Mouse (Mus musculus) CD8-positive naive resting alpha-beta T cell, adult 2 months (primary cell): ENCODE measurements around the gene Scpep1.
A peak's percentile ranks its signal among the peaks of the same experiment; 100 is the strongest.

Experiments
- DNase-seq, 2 experiments: peaks; one replicate each; pipeline ENCODE4 v3.0.0; 2022; ENCODE audit warnings: low read depth in 2 of 2, low spot score in 2 of 2

The Scpep1 gene

DNA sequence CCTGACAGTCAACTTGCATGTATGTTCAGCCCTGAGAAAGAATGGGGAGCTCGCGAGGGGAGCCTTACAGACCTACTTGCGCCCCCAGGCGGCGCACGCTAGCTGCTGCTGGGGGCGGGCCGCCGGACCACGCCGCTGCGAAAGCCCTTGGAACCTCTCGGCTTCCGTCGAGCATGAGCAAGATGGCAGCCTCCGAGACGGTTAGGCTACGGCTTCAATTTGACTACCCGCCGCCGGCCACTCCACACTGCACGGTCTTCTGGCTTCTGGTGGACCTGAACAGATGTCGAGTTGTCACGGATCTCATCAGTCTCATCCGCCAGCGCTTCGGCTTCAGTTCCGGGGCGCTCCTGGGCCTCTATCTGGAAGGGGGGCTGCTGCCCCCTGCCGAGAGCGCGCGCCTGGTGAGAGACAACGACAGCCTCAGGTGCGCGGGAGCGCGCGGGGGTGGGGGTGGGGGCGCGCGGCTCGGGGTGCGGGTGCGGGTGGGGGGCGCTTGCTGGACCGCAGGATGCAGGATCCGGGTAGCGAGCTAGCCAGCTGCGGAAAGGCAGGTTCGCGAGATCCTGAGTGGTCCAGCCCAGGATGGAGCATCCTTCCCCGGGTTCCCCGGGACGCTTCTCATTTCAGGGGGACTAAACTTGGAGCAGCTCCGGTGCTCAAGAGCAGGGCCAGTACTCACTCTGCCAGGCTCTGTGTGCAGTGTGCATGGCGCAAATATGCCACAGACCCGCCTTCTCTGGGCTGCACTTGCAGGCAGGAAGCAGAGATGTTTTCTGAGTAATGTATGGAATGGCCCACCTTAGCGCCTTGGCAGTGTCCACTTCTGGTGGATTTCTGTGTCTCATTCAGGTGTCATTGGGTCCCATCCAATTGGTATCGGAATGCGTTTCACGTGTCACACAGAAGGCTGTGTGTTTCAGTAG, 18.8 kb upstream of the Scpep1 start:
- peak; percentile 88 to 93 for DNase-seq

- DNase-seq = peak in 1 of 2 experiments; percentile 14
Observed at GRCm38 (mm10) chr11:88970202-88970732, 15.0 kb upstream of the Scpep1 start, which contains the start of gene Coil. TSS of gene Coil (plus strand) at chr11:88970252.

DNA sequence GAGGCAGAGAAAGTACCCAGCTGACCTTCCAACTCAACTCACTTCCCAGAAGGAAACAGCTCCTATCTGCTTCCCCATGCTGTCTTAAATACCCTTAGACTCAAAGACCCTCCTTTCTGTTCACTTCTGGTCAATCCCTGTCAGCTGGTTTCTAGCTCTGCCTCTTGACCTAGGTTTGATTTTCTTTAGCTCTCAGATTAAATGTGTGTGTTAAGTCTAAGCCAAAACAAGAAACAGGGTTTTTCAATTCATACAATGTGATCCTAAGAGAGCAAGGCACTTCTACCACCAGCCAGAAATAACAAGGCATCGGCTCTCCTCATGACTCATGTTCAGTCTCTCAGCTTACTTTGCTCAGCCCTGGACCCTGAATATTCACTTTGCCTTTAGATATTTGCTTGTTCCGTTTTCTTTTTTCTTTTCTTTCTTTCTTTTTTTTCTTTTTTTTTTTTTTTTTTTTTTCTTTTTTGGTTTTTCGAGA, 11.7 kb upstream of the Scpep1 start, which contains the start of gene Elobl:
Elobl (minus strand) TSS at position 51 of the 481 bp plus-strand sequence.
- no peak for DNase-seq

- no peak for DNase-seq
Observed at GRCm38 (mm10) chr11:88958851-88959250, 3.6 kb upstream of the Scpep1 start.

DNA sequence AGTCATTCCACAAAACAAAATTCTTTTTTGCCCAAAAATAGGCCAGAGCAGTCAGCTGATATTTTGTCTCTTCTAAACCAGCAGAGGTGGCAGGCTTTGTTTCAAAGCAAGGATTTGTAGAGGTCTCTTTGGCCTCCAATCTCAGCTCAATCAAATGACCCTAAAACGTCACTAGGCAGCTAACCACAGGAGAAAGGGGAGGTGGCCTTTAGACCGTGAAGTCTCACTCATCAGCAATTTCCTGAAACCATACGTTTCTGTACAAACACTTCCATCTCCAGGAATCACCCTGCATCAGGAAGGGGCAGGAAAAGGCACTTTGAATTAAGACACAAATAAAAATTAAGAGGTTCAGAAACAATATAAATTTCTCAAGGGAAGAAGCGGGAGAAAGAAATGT, 462 bp downstream of the Scpep1 start:
- no peak for DNase-seq

DNA sequence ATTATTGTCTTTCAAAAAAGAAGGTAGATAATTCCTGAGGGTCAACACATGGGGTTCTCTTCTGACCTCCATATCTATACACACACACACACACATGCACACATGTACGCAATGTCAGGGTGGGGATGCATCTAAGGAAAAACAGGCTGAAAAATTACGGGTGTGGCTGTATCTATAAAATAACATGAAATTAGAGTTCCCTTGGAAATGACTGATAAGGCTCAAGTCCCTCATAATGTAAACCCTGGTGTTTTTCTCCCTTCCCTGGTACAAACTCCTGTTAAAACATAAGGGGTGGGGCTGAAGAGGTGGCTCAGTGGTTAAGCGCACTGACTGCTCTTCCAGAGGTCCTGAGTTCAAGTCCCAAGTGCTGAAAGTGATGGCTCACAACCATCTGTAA, 1.7 kb downstream of the Scpep1 start:
- DNase-seq = no peak

DNA sequence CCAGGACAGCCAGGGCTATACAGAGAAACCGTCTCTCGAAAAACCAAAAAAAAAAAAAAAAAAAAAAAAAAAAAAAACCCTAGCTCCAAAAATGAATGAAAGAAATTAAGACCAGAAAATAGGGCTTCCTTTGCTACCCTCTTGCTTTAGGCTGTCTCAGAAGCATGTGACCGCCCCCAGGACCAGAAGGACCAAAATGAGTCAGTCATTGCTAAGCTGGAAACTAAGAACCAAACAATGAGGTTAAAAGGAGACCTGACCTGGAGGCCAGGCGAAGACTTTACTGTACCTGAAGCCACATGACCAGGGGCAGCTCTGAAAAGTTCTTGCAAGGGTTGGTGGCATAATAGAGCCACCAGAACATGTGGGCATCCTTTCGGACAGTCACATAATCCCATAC, 3.1 kb downstream of the Scpep1 start:
- DNase-seq = no peak

- no peak for DNase-seq
Observed at GRCm38 (mm10) chr11:88951576-88951975, 3.7 kb downstream of the Scpep1 start.

- DNase-seq = no peak
Observed at GRCm38 (mm10) chr11:88950640-88951250, 4.5 kb downstream of the Scpep1 start.

DNA sequence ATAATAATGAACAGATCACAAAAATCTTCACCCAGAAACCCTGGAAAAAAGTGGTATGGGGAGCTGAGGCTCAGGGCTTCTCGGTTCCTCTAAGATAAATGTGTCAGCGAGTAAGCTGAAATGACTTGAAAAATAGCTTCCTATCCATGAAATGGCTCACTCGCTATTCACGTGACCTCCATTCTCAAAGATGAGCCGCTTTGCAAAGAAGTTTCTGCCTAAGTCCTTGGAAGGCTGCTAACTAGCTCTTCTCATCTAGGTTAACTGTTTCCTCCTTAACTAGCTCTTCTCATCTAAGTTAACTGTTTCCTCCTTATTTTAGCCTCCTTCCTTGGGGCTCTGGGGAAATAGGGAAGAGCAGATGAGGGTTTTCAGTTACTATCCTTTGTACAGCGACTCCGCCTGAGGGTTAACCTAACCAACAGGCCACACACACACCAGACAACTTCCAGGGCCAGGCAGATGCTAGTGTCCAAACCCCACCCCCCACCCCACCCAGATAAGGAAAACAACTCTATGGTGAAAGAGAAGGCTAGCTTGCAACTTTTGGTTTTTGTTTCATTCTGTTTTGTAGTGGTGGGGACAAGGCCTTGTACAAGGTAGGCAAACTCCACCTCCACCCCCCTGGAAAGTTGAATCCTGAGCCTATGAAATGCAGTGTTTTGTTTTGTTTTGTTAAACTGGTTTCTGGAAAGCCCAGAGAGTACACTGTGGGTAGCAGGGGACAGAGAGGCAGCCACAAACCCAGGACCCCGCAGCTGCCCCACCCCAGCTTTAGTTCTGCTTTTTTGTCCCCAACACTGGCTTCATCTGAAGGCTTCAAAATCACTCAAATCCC, 5.2 kb downstream of the Scpep1 start:
- DNase-seq = no peak

DNA sequence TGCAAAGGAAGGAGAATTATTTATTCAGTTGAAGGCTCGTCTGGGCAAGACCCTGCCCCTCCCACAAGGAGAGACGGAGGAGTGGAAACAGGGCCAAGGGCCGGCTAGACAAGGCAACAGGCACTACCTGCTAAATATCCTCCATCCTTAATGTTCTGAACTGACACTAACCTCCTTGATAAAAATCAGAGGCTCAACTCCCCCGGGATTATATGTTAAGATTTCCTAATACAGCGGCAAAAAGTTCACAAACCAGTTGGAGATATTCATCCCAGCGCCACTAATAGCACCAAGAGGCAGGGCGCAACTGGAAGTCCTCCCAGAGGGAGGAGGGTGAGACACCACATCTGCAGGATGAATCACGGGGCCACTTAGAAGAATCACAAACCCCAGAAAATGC, 6.4 kb downstream of the Scpep1 start:
- DNase-seq = no peak

DNA sequence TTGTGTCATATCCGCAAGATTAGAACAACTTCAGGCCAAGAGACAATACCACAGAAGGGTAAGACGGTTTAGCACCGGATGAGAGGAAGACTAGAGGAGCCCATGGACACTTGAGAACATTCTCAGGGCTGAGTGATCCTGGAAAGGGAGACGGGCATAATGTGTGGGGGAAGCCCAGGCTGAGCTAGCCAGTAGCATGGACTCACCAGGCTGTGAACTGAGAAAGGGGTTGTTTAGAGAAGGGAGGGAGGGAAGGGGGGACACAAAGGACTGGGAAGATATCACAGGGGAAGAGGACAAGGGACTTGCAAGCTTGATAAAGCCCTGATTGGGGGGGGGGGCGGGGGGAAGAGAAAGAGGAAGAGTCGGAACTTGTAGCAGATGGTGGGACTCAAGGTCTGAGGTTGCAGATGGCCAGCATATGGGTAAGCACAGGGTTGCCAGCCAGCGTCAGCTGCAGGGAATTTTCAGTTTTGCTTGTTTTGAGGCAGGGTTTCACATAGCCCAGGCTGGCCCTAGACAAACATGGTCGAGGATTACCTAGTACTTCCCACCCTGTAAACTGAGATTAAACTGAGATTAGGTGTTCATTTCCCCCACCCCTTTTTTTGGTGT, 9.2 kb downstream of the Scpep1 start:
- DNase-seq = no peak

DNA sequence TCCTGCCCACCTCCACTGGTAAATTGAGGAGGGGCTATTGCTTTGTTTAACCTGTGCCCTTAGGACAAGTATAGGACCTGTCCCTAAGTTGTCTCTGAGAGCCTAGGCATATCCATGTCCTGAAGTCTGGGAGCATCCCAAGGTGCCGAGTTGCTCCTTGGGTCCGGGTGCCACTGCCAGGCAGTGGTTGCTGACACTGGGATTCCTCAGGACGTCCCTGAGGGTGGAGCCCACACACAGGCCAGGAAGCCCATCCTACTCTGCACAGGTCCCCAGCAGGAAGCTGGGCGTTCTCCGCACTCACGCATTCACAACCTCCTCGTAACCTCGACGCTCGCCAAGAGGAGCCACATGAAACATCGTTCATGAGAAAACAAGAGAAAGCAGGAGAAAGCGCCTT, 13.8 kb downstream of the Scpep1 start:
- DNase-seq = no peak

- no peak for DNase-seq
Observed at GRCm38 (mm10) chr11:88939634-88940033, 15.6 kb downstream of the Scpep1 start.

GRCm38 (mm10) chr11:88938770-88939169, 16.5 kb downstream of the Scpep1 start:
- DNase-seq = no peak

- DNase-seq = no peak
Observed at GRCm38 (mm10) chr11:88937886-88938285, 17.4 kb downstream of the Scpep1 start.

- no peak for DNase-seq
Observed at GRCm38 (mm10) chr11:88934089-88935000, 20.9 kb downstream of the Scpep1 start.

DNA sequence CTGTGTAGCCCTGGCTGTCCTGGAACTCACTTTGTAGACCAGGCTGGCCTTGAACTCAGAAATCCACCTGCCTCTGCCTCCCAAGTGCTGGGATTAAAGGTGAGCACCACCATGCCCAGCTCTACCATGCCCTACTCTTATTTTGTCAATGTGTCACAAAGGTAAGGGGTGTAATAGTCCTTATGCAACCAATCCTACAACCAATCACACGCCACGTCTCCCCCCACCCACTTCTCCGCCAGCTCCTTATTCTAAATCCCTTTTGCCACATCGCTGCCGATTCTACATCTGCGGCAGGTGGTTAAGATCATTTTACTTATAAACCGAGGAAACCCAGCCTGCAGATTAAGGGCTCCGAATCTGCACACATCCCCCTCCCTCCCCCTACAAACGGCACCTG, 22.2 kb downstream of the Scpep1 start:
- no peak for DNase-seq

GRCm38 (mm10) chr11:88931692-88932530, 23.4 kb downstream of the Scpep1 start:
- no peak for DNase-seq
